Mouse (Mus musculus) forebrain, postnatal 0 days (tissue): ENCODE measurements around the gene Amotl1. TPM values are rescaled to one million over a fixed set of nuclear protein-coding genes. Genes with fewer than 3 reads are reported as not detected.

Experiments
- ATAC-seq: fragments of 200-750 bp; cut with Nextera tagmentation; 2 replicates; pipeline ENCODE4 v1.8.0; 2017; ENCODE audit warnings: mild to moderate bottlenecking, moderate library complexity
- DNase-seq: peaks from one replicate; pipeline ENCODE4 v3.0.0-alpha.2; 2015
- H3K27ac ChIP-seq: fragments of 300-500 bp; sonication (generic); 2 replicates; pipeline ENCODE4 v1.5.1; 2014; ENCODE audit warnings: low read depth, mild to moderate bottlenecking, antibody characterized with exemption, low read length, moderate library complexity, mixed read lengths
- H3K27me3 ChIP-seq: fragments of 300-500 bp; sonication (generic); 2 replicates; pipeline ENCODE4 v1.6.1; 2014; ENCODE audit warnings: mild to moderate bottlenecking, low read length, mixed read lengths; ENCODE audit not compliant: insufficient read depth
- H3K36me3 ChIP-seq: fragments of 300-500 bp; sonication (generic); 2 replicates; pipeline ENCODE4 v1.6.1; 2014; ENCODE audit warnings: mild to moderate bottlenecking, moderate library complexity; ENCODE audit not compliant: insufficient read depth
- H3K4me1 ChIP-seq: fragments of 300-500 bp; sonication (generic); 2 replicates; pipeline ENCODE4 v1.6.1; 2014; ENCODE audit warnings: antibody characterized with exemption; ENCODE audit not compliant: insufficient read depth
- H3K4me2 ChIP-seq: fragments of 300-500 bp; sonication (generic); 2 replicates; pipeline ENCODE4 v1.6.1; 2014; ENCODE audit warnings: low read depth, mild to moderate bottlenecking, moderate library complexity
- H3K4me3 ChIP-seq: fragments of 300-500 bp; sonication (generic); 2 replicates; pipeline ENCODE4 v1.5.1; 2014; ENCODE audit warnings: low read depth, low read length, mixed read lengths
- H3K9ac ChIP-seq: fragments of 300-500 bp; sonication (generic); 2 replicates; pipeline ENCODE4 v1.6.1; 2014; ENCODE audit warnings: mild to moderate bottlenecking
- H3K9me3 ChIP-seq: fragments of 300-500 bp; sonication (generic); 2 replicates; pipeline ENCODE4 v1.6.1; 2016; ENCODE audit warnings: low read length
- CTCF ChIP-seq: sonication (generic); IDR thresholded peaks from 2 replicates; pipeline ENCODE4 v1.5.1; 2016; ENCODE audit warnings: antibody characterized with exemption, control low read depth, low read depth
- WGBS: fragments of 180-500 bp; shearing (Covaris S2); extraction: QIAGEN DNeasy Blood & Tissue Kit; methylation state at CpG from one replicate; pipeline ENCODE4 v1.1.7; 2014; 5-methylcytosine and 5-hydroxymethylcytosine counted together
- polyA plus RNA-seq: library from polyadenylated mRNA; unstranded; fragments of >200 nt; fragmentation: Nextera tagmentation; extraction: Ambion mirVana; gene quantifications from 2 replicates; pipeline ENCODE4 v1.2.1, GENCODE M21; 2015
- total RNA-seq: library from RNA; depleted of rRNA; stranded (reverse); fragments of >200 nt; gene quantifications from 2 replicates; pipeline ENCODE4 v1.2.3, GENCODE M21; 2014; rRNA removed

Amotl1 gene
- total and polyA plus RNA-seq, 2 experiments from 2014 or later: 5.2 to 31.4 TPM

GRCm38 (mm10) chr9:14512633-14513445 lies 132.0 kb downstream of the Amotl1 start:
- no peak overlapping the region for H3K4me2 ChIP-seq
- H3K9ac ChIP-seq: no peak overlapping the region
- H3K4me3 ChIP-seq: no peak overlapping the region
- no peak overlapping the region for H3K27ac ChIP-seq
- peak; percentile 66 for DNase-seq
- peaks cover 29% of the 10 kb centered on the region for H3K36me3 ChIP-seq
- no peaks in the 10 kb centered on the region for H3K9me3 ChIP-seq
- no peaks in the 10 kb centered on the region for H3K4me1 ChIP-seq
- H3K27me3 ChIP-seq: no peaks in the 10 kb centered on the region
- whole genome bisulfite sequencing: 76% methylated on average over 9 of the region's 9 CpGs
- TF ChIP-seq CTCF: peak; percentile 80
- peak; percentile 81 for ATAC-seq

- H3K27me3 ChIP-seq: no peaks in the 10 kb centered on the region
- 4% methylated on average over 10 of the region's 10 CpGs for WGBS
- H3K9me3 ChIP-seq: no peaks in the 10 kb centered on the region
- H3K9ac ChIP-seq: peak overlapping the region; percentile 81
- peaks cover 36% of the 10 kb centered on the region for H3K36me3 ChIP-seq
- peak overlapping the region; percentile 64 for H3K4me2 ChIP-seq
- H3K4me1 ChIP-seq: no peaks in the 10 kb centered on the region; the same call in 1 of the 2 replicates
- no peak for TF ChIP-seq CTCF
- H3K27ac ChIP-seq: peak overlapping the region; percentile 84
- ATAC-seq (no peak), DNase-seq (no peak)
- peak overlapping the region; percentile 93 for H3K4me3 ChIP-seq
These were observed 143.9 kb downstream of the Amotl1 start for GRCm38 (mm10) chr9:14500916-14501424.

GRCm38 (mm10) chr9:14500023-14500915 lies 144.6 kb downstream of the Amotl1 start, which contains the start of the genes Kdm4d and Cwc15:
Kdm4d (minus strand) TSS chr9:14500482.
Cwc15 (plus strand) TSS chr9:14500617.
- peaks cover 29% of the 10 kb centered on the region for H3K36me3 ChIP-seq
- under 1% methylated on average over 59 of the region's 59 CpGs for WGBS
- H3K27ac ChIP-seq: peak within 1 kb of the TSS; percentile 84
- ATAC-seq (peak; percentile 99), DNase-seq (peak; percentile 98)
- TF ChIP-seq CTCF: no peak
- H3K27me3 ChIP-seq: no peaks in the 10 kb centered on the region
- H3K9ac ChIP-seq: peak within 1 kb of the TSS; percentile 81
- peak within 1 kb of the TSS; percentile 68 for H3K4me2 ChIP-seq
- no peaks in the 10 kb centered on the region; the same call in 1 of the 2 replicates for H3K4me1 ChIP-seq
- H3K4me3 ChIP-seq: peak within 1 kb of the TSS; percentile 93
- H3K9me3 ChIP-seq: no peaks in the 10 kb centered on the region

- ATAC-seq: no peak
- no peak for TF ChIP-seq CTCF
- Histone ChIP-seq H3K4me2 (peak overlapping the region; percentile 68), H3K27ac (no peak overlapping the region), H3K27me3 (no peaks in the 10 kb centered on the region), H3K4me3 (peak overlapping the region; percentile 93), H3K36me3 (peaks cover 19% of the 10 kb centered on the region), H3K9ac (no peak overlapping the region), H3K9me3 (no peaks in the 10 kb centered on the region), H3K4me1 (no peaks in the 10 kb centered on the region; the same call in 1 of the 2 replicates)
- no peak for DNase-seq
- WGBS: 81% methylated on average over 4 of the region's 4 CpGs
These were observed 145.8 kb downstream of the Amotl1 start for GRCm38 (mm10) chr9:14498896-14499705.

Other genes starting within 250 kb of the Amotl1 start
- 1.4 and 2.4 TPM in 2 replicates for gene Kdm4d, start 144.6 kb downstream of the Amotl1 start, total RNA-seq
- gene Kdm4d, start 144.6 kb downstream of the Amotl1 start, polyA plus RNA-seq: 1.2 and 1.3 TPM in 2 replicates
- gene Cwc15, start 144.4 kb downstream of the Amotl1 start, total RNA-seq: 71.9 and 97.0 TPM in 2 replicates
- gene Cwc15, start 144.4 kb downstream of the Amotl1 start, polyA plus RNA-seq: 154 and 173 TPM in 2 replicates
- gene Piwil4, start 95.7 kb upstream of the Amotl1 start, total RNA-seq: 0.23 and 0.29 TPM in 2 replicates
- 0.11 and 0.18 TPM in 2 replicates for gene Piwil4, start 95.7 kb upstream of the Amotl1 start, polyA plus RNA-seq
- 1.5 and 2.3 TPM in 2 replicates for gene Fut4, start 107.3 kb upstream of the Amotl1 start, total RNA-seq
- 0.54 and 0.59 TPM in 2 replicates for gene Fut4, start 107.3 kb upstream of the Amotl1 start, polyA plus RNA-seq
- gene 1700012B09Rik, start 126.0 kb upstream of the Amotl1 start, total RNA-seq: 1.00 and 2.5 TPM in 2 replicates
- 6.1 and 8.8 TPM in 2 replicates for gene 1700012B09Rik, start 126.0 kb upstream of the Amotl1 start, polyA plus RNA-seq
- gene Mre11a, start 139.6 kb upstream of the Amotl1 start, total RNA-seq: 9.8 and 11.8 TPM in 2 replicates
- gene Mre11a, start 139.6 kb upstream of the Amotl1 start, polyA plus RNA-seq: 6.6 and 8.9 TPM in 2 replicates
- 24.8 and 31.3 TPM in 2 replicates for gene Ankrd49, start 139.8 kb upstream of the Amotl1 start, total RNA-seq
- gene Ankrd49, start 139.8 kb upstream of the Amotl1 start, polyA plus RNA-seq: 33.8 and 39.5 TPM in 2 replicates
- 1.8 and 4.0 TPM in 2 replicates for gene Gpr83, start 215.2 kb upstream of the Amotl1 start, total RNA-seq
- gene Gpr83, start 215.2 kb upstream of the Amotl1 start, polyA plus RNA-seq: 2.6 and 2.7 TPM in 2 replicates